Mouse (Mus musculus) telencephalon, adult 2 months (tissue): ENCODE measurements around the gene Cenpu.

Experiments
- DNase-seq: peaks from one replicate; pipeline ENCODE4 v3.0.0-alpha.2; 2011; ENCODE audit warnings: low read depth, low spot score

The Cenpu gene

GRCm38 (mm10) chr8:46599314-46599904 lies 47.6 kb downstream of the Cenpu start:
- DNase-seq, result no peak

GRCm38 (mm10) chr8:46600959-46601707 lies 49.3 kb downstream of the Cenpu start:
- DNase-seq, result no peak

- DNase-seq, result no peak
Observed at GRCm38 (mm10) chr8:46603587-46603986, 51.8 kb downstream of the Cenpu start.

GRCm38 (mm10) chr8:46606930-46607329 lies 55.1 kb downstream of the Cenpu start:
- no peak for DNase-seq

GRCm38 (mm10) chr8:46611557-46611956 lies 59.7 kb downstream of the Cenpu start:
- DNase-seq, result no peak

- DNase-seq, result no peak
Observed at GRCm38 (mm10) chr8:46612913-46613312, 61.1 kb downstream of the Cenpu start.

GRCm38 (mm10) chr8:46613377-46613776 lies 61.5 kb downstream of the Cenpu start:
- no peak for DNase-seq

- no peak for DNase-seq
Observed at GRCm38 (mm10) chr8:46615936-46616335, 64.1 kb downstream of the Cenpu start.

GRCm38 (mm10) chr8:46616879-46617689 lies 65.3 kb downstream of the Cenpu start, which contains the start of the genes Primpol and Casp3:
Gene Primpol (minus strand): TSS chr8:46617212.
Gene Casp3 (plus strand): TSS chr8:46617291.
- DNase-seq, result peak; percentile 88

- no peak for DNase-seq
Observed at GRCm38 (mm10) chr8:46617690-46618620, 66.1 kb downstream of the Cenpu start.

- no peak for DNase-seq
Observed at GRCm38 (mm10) chr8:46618639-46619320, 67.0 kb downstream of the Cenpu start.

- no peak for DNase-seq
Observed at GRCm38 (mm10) chr8:46622446-46623270, 70.8 kb downstream of the Cenpu start.

- no peak for DNase-seq
Observed at GRCm38 (mm10) chr8:46625166-46625565, 73.3 kb downstream of the Cenpu start.

GRCm38 (mm10) chr8:46626642-46627041 lies 74.8 kb downstream of the Cenpu start:
- DNase-seq, result no peak

- DNase-seq, result no peak
Observed at GRCm38 (mm10) chr8:46627881-46628280, 76.1 kb downstream of the Cenpu start.

- DNase-seq, result no peak
Observed at GRCm38 (mm10) chr8:46628645-46629044, 76.8 kb downstream of the Cenpu start.
